Mouse (Mus musculus): ENCODE data around the gene Jmjd8.

DNA sequence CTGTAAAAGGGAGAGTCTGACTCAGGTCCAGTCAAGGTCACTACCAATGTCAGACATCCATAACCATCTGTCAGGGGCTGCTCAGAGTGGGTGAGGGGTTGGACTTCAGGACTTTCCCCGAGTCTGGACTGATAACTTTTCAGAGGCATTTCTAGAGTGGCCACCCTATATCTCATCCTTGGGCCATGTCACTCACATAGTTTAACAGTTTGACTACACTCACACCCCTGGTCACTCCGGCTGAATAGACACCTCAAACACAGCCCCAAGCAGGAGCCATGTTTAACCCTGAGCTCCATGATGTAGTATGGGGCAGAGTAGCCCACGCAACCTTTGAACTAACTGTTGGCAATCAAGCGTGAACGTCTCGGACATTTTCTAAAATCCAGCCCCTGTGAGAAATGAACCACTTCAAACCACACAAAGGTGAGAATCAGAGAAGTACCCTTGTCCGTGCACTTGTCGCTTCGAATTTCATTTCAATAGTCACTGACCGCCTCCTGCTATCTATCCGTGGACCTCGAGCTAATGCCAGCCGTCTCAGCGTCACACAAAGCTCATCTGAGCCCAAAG is 45.6 kb downstream of the Jmjd8 start:
- TF ChIP-seq EP300 (optimal IDR thresholded peaks at IDR 0.05) (no peak), CTCF (IDR thresholded peaks at IDR 0.05; ENCODE audit: low read depth) (no peak)

Measured in stomach, postnatal 0 days (tissue).